Mouse (Mus musculus) T-helper 2 cell (primary cell): ENCODE data around the gene Oscar.

Experiments used
- in situ Hi-C: fragments of 300-600 bp; cut with MboI, MseI; formaldehyde crosslinking; loops from one replicate; pipeline ENCODE4 v1.15.1; 2025; ENCODE audit warnings: high pct_unique_total_duplicates

Oscar gene

DNA sequence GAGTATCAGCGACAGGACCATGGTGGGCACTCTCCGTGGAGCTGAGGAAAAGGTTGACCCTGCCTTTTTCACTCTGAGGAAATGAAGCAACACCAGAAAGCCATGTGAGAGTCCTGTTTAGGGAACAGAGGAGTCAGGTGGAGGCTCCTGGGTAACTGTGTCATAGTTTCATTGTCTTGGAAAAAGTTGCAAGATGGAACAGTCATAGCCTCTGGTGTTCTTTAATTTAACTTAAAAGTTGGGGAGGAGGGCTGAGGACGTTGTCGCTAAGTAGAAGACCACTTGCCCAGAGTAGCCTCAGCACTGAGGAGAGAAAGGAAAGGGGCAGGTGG lies at the start of gene Oscar:
Oscar (minus strand) TSS at position 101 of the 332 bp plus-strand sequence.
- in situ Hi-C loops, result loop anchor here (25.0 kb wide), 2 partner anchors 221 to 821 kb away; partner anchors contain the start of genes Gm15448, Pira2 and Rdh13

DNA sequence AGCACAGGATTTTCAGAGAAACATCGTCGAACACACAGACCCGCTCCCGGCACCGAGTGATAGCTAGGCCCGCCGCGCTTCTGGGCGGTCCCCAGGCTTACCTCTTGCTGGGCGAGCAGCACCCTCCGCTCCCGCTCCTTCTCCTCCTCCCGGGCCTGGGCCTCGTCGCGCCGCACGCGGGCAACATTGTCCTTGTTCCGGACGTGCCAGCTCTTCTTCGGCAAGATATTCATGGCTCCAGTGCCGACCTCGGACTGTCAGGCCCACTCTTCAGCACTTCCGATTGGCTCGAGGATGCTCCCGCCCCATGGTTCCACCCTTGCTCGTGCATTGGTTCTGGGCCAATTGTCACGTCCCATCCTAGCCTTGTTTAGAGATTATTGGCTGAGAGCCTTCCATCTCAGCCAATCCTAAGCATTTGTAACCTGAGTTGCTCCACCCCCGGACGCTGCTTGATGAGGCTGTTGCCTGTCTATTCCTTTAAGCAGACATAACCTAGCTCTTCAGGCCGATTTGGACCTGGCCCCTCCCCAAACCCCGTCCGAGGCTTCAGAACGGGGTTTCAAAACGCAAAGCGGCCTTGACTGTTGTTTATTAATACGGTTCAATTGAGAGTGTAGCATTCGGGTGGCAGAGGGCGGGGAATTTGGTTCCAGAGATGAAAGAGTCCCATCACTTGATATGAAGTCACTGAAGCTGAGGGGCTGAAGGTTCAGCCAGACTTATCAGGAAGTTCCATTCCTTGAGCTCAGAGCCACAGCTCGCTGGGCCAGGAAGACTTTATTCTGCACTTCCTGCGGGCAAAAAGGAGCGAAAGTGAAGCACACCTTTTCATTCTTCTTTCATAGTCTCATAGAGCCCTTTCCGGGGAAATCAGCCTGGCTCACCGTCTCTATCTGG lies 49.5 kb upstream of the Oscar start, which contains the start of gene Leng1:
Leng1 (minus strand) TSS at position 626 of the 900 bp plus-strand sequence.
- in situ Hi-C loops, result loop anchor here (25.0 kb wide), 1 partner anchor 997 kb away; the partner anchor contains the start of gene Ppp6r1

DNA sequence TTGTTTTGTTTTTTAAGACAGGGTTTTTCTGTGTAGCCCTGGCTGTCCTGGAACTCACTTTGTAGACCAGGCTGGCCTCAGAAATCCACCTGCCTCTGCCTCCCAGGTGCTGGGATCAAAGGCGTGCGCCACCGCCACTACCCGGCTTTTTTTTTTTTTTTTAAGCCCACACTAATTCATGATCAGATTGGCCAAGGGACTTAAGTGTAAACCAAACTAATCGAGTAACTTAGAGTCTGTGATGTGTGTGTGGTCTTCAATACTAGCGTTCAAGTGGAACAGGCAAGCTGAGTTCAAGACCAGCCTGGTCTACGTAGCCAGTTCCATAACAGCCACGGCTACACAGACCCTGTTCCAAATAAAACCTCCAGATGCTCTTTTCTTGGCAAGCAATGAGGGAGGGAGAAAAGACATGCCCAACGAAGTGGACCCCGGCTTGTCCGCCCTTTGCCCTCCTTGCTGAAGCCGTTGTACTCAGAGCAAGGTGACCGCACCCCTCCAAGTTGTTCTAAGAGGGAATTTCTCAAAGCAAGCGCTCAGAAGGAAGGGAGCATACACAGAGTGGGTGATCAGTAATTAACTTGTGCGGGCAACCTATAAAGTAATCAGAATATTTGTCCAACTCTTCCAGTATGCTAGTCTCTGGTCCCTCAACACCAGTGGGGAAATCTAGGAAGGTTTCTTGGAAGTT lies 48.7 kb upstream of the Oscar start:
- in situ Hi-C loops, result loop anchor here (25.0 kb wide), 1 partner anchor 998 kb away; the partner anchor contains the start of gene Ppp6r1

DNA sequence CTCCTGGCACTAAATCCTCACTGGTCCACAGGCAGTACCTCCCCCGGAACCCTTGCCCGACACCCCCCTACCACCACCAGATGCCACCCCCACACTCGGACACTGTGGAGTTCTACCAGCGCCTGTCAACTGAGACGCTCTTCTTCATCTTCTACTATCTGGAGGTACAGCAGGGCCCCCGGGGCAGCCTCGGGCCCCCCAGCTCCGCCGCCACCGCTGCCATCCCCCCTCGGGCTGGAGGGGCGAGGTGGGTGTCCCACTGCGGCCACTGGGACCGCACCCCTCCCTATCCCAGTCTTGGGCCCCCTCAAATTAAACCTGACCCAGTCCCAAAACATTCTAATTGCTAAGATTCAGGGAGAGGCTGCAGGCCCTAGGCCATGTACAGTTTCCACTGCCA lies 42.6 kb upstream of the Oscar start:
- in situ Hi-C loops, result loop anchor here (25.0 kb wide), 1 partner anchor 1004 kb away; the partner anchor contains the start of gene Ppp6r1

DNA sequence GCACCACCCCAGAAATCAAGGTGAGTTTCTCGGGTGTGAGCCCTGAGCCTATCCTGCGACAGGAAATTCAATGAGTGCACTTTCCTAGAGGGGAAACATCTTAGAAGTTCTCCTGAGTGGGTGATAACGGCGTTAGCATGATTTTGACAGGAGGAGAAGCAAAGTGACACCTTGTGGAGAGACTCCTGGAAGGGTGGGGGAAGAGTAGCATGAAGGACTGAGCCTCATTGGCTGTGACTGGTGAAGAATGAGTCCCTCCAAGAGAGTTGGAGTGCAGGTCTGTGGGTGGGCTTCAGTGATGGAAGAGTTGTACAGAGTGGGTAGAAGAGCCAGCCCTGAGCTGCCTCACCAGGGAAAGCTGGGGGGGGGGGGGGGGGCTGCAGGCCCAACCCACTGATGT lies 41.0 kb upstream of the Oscar start:
- in situ Hi-C loops, result loop anchor here (25.0 kb wide), 1 partner anchor 1005 kb away; the partner anchor contains the start of gene Ppp6r1

DNA sequence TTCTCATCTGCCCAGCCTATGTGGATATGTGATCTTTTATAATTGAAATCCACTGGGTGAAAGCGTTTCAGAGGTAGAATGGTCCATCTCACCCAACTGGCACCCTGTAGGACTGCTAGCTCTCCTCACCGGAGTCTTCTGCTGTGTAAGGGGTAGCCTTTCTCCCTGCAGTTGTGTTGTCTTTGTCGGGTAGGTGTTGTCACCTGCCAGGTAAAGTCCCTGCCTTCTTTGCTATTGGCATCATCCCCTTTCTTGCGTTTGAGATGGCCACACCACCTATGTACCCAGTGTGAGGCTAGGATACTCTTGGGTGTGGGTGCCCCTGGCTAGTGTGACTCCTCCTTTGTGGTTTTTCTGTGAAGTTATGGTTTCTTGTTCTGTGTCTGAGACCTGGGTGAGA lies 30.7 kb upstream of the Oscar start:
- in situ Hi-C loops, result no loop called here

DNA sequence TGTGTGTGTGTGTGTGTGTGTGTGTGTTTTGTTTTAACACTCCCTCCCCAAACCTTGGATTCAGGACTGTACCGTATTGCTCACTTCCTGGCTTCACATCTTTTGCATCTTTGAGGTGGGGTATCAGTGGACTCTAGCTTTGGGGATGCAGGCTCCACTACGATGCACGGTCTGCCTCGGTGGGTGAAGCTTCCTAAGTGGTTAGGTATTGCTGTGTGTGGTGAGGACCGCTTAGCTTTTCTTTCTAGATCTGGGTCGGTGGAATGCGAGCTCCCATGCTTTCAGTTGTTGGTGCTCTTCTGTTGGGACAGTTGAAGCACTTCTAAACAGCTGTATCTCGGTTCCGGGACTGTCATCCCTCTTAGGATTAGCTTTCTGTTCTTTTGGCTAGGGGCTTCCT lies 30.2 kb upstream of the Oscar start:
- in situ Hi-C loops, result no loop called here

DNA sequence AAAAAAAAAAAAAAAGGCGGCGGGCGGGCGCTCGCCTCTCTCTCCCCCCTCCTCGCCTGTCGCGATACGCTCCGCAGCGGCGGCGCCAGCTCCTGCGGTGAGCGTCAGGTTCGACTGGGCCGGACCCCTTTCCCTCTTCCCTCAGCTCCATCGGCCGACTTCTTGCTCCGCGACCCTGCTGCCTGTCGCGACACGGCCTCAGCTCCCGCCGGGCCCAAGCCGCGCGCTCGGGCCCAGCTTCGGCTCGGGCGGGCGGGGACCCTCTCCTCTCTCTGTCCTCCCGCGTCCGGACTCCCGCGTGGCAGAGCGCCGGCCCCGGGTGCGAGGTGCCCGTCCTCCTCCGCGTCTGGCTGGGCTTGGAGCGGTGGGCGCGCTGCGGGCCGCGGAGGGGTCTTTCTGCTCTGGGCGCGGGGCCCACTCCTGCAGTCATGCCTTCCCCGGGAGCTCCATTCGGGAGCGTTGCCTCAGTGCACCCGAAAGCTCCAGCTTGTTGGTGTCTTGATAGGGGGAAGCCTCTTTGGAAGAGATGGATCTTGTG lies 29.6 kb upstream of the Oscar start:
- in situ Hi-C loops, result no loop called here

DNA sequence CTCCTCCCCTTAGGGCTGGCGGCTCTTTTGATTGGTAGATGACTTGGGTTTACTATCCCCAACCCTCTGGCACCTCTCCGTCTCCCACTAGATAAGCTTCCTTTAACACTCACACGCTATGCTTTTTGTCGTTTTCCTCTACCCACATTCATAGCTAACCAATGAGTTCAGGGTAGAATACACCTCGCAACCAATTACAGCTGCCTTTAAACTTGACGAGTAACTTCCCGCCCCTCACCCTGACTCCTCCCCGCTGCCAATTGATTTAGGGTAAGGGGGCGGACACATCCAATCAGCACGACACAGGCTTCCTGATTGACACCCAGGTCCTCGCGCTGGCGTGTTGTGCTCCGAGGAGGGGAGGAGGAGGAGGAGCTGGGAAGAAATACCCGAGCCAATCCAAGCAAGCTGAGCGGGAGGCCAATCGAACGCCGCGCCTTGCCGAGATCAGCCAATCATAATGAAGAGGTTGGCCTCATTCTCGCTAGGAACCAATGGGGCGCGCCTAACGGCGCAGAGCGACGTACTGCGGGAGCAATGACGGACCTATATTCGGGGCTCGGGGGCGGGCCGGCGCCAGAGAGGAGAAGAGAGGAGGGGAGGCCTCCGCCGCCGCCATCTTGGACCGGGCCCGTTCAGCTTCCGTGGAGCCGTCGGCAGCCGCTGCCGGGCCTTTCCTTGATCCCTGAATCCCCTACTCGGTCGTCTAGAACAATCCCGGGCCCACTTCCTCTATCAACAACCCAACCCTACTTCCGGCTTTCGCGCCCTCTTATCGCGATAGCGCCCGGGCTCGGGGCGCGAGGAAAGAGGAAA lies 28.9 kb upstream of the Oscar start, which contains the start of gene Cnot3:
Cnot3 (plus strand) TSS at position 597 of the 816 bp plus-strand sequence.
- in situ Hi-C loops, result no loop called here

DNA sequence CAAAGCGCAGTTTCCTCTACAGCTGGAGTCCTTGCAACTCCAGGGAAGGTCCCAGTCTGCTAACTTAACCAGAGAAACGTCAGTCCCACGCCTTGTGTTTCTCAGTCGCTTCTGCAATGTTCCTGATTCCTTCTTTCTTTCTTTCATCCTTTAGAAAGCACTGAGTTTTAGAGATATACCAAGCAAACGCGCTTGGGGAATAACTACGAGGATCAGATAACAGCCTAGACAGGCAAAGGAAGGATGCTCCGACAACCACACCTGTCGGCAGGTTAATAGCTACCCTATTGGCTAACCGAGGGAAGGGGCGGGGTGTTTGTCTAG lies 28.4 kb upstream of the Oscar start:
- in situ Hi-C loops, result no loop called here

DNA sequence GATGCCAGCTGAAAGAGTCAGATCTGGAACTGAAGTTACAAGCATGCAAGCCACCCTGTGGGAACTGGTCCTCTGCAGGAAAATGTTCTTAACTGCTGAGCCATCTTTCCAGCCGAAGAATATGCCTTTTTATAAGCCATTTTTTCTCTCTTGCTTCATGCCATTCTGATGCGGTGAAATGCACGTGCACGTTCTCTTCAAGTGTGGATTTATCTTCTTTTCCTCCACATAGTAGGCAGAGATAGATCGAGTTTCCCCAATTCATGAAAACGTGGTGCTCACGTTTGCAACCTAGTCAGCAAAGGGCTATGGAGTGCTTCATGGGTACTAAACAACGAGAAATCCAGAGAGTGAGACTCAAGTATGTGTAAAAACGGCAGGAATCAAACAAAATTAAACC lies 27.9 kb upstream of the Oscar start:
- in situ Hi-C loops, result no loop called here

DNA sequence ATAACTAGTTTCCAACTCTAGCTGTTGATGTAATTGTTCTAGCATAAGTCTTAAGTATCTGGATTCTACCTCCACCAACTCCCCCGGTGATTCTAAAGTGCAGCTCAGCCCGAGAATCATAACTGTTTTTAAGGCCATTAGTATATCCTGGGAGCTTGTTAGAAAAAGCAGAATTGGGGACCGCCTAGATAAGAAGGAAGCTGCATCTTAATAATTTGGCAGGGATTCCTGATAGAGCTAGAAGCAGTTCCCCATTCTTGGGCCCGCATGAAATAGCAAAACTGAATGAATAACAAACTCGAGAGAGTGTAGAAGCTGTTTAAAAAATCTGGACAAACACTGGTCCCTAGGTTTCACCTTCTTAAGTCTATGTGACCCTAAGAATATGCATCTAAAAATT lies 27.5 kb upstream of the Oscar start:
- in situ Hi-C loops, result no loop called here

DNA sequence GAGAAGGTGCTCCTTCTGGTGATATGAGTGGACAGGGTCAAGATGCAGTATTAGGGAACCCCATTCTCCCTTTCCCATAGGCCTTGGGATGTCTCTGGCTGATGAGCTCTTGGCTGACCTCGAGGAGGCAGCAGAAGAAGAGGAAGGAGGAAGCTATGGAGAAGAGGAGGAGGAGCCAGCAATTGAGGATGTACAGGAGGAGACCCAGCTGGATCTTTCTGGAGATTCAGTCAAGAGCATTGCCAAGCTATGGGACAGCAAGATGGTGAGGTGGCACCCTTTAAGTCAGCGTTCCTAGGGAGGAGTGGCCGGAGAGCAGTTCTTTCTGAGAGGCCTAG lies 14.5 kb upstream of the Oscar start:
- in situ Hi-C loops, result no loop called here

DNA sequence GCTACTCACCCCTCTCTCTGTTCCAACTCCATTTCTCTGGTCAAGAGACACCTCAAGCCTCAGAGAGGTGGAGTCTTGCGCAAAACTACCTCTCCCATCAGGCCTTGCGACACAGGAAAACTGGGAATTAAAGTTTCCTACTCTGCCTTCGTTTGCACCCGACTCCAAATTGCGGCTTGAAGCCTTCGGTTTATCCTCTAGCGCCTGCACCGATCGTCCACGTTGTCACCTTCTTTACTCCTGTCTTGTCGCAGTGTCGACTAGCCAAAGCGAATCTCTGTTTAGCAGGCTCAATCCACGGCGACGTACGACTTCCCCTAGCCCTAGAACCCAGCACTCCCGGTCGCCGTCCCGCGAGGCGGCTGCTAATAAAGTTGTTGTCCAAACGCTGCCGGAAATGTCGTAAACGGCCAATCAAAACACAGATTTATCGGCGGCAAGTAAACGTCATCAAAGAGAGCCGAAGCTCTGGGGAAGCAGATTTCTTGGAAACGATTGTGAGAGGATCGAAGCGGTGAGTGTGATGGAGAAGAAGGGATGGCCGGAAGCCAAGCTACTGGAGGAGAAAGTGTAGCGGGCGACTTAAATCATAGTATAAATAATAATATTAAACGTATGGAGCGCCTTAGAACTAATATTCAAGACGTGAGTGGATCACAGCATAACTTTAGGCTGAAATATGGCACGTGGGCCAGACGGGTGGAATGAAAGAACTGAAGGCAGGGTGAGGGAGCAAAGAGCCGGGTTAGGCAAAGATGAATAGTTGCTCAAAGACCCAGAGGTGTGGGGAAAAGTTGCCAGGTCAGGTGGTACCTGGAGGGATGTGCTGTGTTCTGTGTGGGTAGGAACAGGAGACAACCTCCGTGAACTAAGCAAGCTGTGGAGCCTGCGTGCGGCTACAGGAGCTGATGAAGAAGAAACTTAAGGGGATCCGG lies 13.9 kb upstream of the Oscar start, which contains the start of the genes Tfpt and Prpf31:
Tfpt (minus strand) TSS at position 387 of the 935 bp plus-strand sequence.
Prpf31 (plus strand) TSS at position 443 of the 935 bp plus-strand sequence.
- in situ Hi-C loops, result no loop called here

DNA sequence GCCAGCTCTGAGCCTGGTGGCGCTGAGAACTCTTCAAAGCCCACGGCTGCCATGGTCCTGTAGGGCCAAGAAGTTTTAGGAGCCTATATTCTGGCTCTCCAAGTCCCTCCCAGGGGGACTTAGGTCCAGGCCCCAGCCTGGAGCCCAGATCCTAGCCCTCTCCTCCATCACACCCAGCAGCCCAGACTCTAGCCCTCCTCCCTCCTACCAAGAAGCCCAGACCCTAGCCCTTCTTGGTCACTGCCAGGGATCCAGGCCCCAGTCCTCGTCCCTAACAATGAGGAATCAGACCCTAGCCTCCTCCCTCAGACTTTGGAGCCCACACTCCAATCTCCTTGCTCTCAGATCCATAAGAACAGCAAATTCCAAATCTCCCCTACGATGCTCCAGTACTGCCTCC lies 13.1 kb upstream of the Oscar start:
- in situ Hi-C loops, result no loop called here

DNA sequence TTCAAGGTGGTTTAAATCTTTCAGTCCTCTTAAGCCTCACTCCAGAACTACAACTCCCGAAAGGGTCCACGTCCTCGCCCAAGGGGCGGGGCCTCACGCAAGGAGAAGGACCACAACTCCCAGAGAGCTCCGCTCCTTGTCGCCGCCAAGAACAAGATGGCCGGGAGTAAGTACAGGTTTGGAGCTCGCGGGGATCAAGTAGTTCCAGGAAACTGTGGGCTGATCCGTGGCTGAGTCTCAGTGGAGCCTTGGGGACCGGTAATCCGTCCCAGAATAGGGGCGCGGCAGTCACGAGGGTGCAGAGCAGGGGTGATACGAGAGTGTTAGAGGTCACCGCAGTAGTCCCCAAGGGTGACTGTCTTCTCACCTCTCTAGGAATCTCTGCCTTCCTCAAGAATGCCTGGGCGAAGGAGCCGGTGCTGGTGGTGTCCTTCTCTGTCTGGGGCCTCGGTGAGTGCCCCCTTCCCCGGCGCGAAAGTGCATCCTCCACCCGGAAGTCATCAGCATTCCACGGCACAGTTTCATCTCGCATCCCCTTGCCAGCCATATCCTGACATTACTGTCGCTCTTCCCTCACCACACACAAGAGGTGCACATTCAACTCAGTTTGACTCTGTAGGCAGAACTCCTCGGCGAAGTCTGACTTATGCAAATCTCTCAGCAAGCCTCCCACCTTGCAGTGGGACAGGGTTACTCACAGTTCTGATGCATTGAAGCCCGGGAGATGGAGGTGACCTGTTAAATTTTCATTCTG lies 1.5 kb upstream of the Oscar start, which contains the start of gene Ndufa3:
Ndufa3 (plus strand) TSS at position 132 of the 754 bp plus-strand sequence.
- in situ Hi-C loops, result loop anchor here (25.0 kb wide), 2 partner anchors 220 to 820 kb away; partner anchors contain the start of genes Gm15448, Pira2 and Rdh13

DNA sequence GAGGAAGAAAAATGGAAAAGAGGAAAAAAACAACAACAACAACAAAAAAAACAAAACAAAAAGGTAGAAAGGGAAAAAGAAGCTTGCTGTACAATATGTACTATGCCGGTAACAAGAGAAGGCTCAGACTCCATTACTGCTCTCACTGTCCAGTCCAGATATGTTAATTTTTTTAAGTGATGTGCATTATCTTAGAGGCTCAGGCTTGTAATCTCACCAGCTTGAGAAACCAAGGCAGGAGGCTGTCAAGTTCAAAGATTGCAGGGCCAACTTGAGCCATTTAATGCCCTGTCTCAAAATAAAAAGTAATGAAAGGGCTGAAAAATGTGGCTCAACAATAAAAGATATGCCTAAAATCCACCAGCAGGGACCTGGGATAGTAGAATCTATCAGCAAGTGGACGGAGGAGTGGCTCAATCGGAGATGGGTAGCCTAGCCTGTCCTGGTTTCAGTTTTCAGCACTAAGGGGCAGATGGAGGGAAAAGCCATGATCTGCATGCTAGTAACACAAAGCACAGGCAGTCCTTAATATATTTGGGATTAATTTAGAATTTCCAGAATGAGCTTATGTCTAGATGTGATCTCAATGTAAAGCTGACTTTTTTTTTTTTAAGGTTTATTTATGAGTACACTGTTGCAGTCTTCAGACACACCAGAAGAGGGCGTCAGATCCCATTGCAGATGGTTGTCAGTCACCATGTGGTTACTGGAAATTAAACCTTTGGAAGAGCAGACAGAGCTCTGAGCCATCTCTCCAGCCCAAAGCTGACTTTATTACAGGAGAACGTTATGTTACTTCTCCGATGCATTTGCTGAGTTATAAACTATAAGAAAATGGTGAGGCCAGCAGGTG lies 658 bp upstream of the Oscar start:
- in situ Hi-C loops, result loop anchor here (25.0 kb wide), 2 partner anchors 221 to 821 kb away; partner anchors contain the start of genes Gm15448, Pira2 and Rdh13

DNA sequence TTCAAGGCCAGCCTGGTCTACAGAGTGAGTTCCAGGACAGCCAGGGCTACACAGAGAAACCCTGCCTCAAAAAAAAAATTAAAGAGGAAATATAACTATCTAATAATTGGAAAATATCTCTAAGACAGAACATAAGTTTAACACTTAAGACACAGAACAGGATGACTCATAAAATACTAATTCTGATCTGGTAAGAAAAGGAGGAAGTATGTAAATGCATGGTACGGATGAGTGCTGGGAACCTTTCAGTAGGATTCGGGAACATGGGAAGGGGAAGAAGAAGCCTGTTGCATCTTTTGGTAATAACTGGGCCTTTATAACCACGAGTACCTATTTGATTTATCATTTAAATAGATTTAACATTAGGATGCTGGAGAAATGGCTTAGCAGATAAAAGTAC lies 1.9 kb downstream of the Oscar start:
- in situ Hi-C loops, result loop anchor here (25.0 kb wide), 2 partner anchors 223 to 823 kb away; partner anchors contain the start of genes Gm15448, Pira2 and Rdh13
